Mouse (Mus musculus) liver, postnatal 0 days (tissue): ENCODE data around the gene Adprhl1. TPM values are rescaled to one million over a fixed set of nuclear protein-coding genes. Genes with fewer than 3 reads are reported as not detected.

Experiments used
- ATAC-seq: fragments of 200-750 bp; cut with Nextera tagmentation; 2 replicates; pipeline ENCODE4 v1.8.0; 2017; ENCODE audit warnings: mild to moderate bottlenecking, moderate library complexity
- DNase-seq: peaks from one replicate; pipeline ENCODE4 v3.0.0-alpha.2; 2016
- H3K27ac ChIP-seq: fragments of 300-500 bp; sonication (generic); 2 replicates; pipeline ENCODE4 v1.5.1; 2014; ENCODE audit warnings: antibody characterized with exemption, moderate library complexity, mild to moderate bottlenecking, low read depth
- H3K27me3 ChIP-seq: fragments of 300-500 bp; sonication (generic); 2 replicates; pipeline ENCODE4 v1.6.1; 2014; ENCODE audit warnings: low read length, control low read depth, mixed read lengths; ENCODE audit not compliant: insufficient read depth
- H3K36me3 ChIP-seq: fragments of 300-500 bp; sonication (generic); replicated peaks from 2 replicates; pipeline ENCODE4 v1.6.1; 2014; ENCODE audit warnings: mild to moderate bottlenecking, control low read depth, low read length, moderate library complexity, mixed read lengths; ENCODE audit not compliant: insufficient read depth
- H3K4me1 ChIP-seq: fragments of 300-500 bp; sonication (generic); 2 replicates; pipeline ENCODE4 v1.6.1; 2014; ENCODE audit warnings: antibody characterized with exemption, mild to moderate bottlenecking, control low read depth; ENCODE audit not compliant: insufficient read depth
- H3K4me2 ChIP-seq: fragments of 300-500 bp; sonication (generic); 2 replicates; pipeline ENCODE4 v1.6.1; 2014; ENCODE audit warnings: low read depth, mild to moderate bottlenecking, low read length, moderate library complexity, mixed read lengths
- H3K4me3 ChIP-seq: fragments of 300-500 bp; sonication (generic); 2 replicates; pipeline ENCODE4 v1.5.1; 2014; ENCODE audit warnings: low read depth, low read length
- H3K9ac ChIP-seq: fragments of 300-500 bp; sonication (generic); replicated peaks from 2 replicates; pipeline ENCODE4 v1.6.1; 2014; ENCODE audit warnings: mild to moderate bottlenecking, moderate library complexity
- H3K9me3 ChIP-seq: fragments of 300-500 bp; sonication (generic); 2 replicates; pipeline ENCODE4 v1.6.1; 2016; ENCODE audit warnings: mild to moderate bottlenecking, control low read depth, low read length, mixed read lengths
- CTCF ChIP-seq: sonication (generic); IDR thresholded peaks from 2 replicates; pipeline ENCODE4 v1.5.1; 2016; ENCODE audit warnings: antibody characterized with exemption, low read depth
- EP300 ChIP-seq: IDR thresholded peaks from 2 replicates; pipeline ENCODE4 v1.6.1; 2016; ENCODE audit warnings: antibody characterized with exemption, low read depth, mild to moderate bottlenecking
- WGBS: fragments of 180-500 bp; shearing (Covaris S2); extraction: QIAGEN DNeasy Blood & Tissue Kit; methylation state at CpG from one replicate; pipeline ENCODE4 v1.1.7; 2014; ENCODE audit not compliant: insufficient replicate concordance; 5-methylcytosine and 5-hydroxymethylcytosine counted together
- polyA plus RNA-seq: library from polyadenylated mRNA; unstranded; fragments of >200 nt; fragmentation: Nextera tagmentation; extraction: Ambion mirVana; gene quantifications from 2 replicates; pipeline ENCODE4 v1.2.1, GENCODE M21; 2015

The Adprhl1 gene
- polyA plus RNA-seq, 1 experiment from 2014 or later = not detected

GRCm38 (mm10) chr8:13197493-13197892 is 56.5 kb downstream of the Adprhl1 start:
- Histone ChIP-seq H3K36me3 (no peaks in the 10 kb centered on the region), H3K9me3 (no peaks in the 10 kb centered on the region), H3K27me3 (peaks cover 16% of the 10 kb centered on the region), H3K9ac (no peak overlapping the region), H3K4me1 (peaks cover 17% of the 10 kb centered on the region), H3K4me3 (no peak overlapping the region), H3K4me2 (no peak overlapping the region), H3K27ac (no peak overlapping the region)
- whole genome bisulfite sequencing = 88% methylated on average over 5 of the region's 5 CpGs
- no peak for DNase-seq
- ATAC-seq = no peak
- no peak for TF ChIP-seq CTCF

DNA sequence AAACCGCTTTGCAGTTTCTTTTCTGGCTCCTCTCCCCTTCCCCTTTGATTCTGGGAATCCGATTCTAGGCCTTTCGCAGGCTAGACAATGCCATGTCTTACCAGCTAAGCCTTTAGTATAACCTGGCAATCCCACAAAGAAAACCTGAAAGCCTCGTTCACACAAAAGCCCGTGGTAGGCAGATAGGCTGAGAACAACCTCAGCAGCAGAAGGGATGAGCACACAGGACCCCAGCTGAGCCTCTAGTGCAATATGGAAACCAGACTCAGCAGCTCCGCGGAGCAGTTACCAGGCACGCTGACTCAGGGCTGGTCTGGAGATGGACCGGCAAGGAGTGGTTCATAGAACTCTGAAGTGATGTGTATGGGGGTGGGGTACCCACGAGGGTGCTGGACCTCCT is 59.1 kb downstream of the Adprhl1 start:
- Histone ChIP-seq H3K4me2 (no peak overlapping the region), H3K36me3 (no peaks in the 10 kb centered on the region), H3K27me3 (peaks cover 5% of the 10 kb centered on the region; the same call in 1 of the 2 replicates), H3K9me3 (no peaks in the 10 kb centered on the region), H3K4me3 (no peak overlapping the region), H3K4me1 (peaks cover 9% of the 10 kb centered on the region), H3K9ac (no peak overlapping the region), H3K27ac (no peak overlapping the region)
- DNase-seq (no peak), ATAC-seq (no peak)
- 62% methylated on average over 10 of the region's 10 CpGs for WGBS
- TF ChIP-seq EP300 (no peak), CTCF (no peak)

- no peaks in the 10 kb centered on the region for H3K27me3 ChIP-seq
- no peak overlapping the region for H3K4me3 ChIP-seq
- no peak overlapping the region for H3K9ac ChIP-seq
- H3K4me2 ChIP-seq = no peak overlapping the region
- DNase-seq = no peak
- 84% methylated on average over 8 of the region's 8 CpGs for WGBS
- no peak for ATAC-seq
- TF ChIP-seq EP300 = no peak
- no peak for TF ChIP-seq CTCF
- no peak overlapping the region for H3K27ac ChIP-seq
- no peaks in the 10 kb centered on the region for H3K9me3 ChIP-seq
- no peaks in the 10 kb centered on the region for H3K36me3 ChIP-seq
- H3K4me1 ChIP-seq = no peaks in the 10 kb centered on the region
These were observed 63.7 kb downstream of the Adprhl1 start for GRCm38 (mm10) chr8:13190235-13190634.

GRCm38 (mm10) chr8:13188857-13189256 is 65.1 kb downstream of the Adprhl1 start:
- Histone ChIP-seq H3K4me1 (no peaks in the 10 kb centered on the region), H3K9me3 (no peaks in the 10 kb centered on the region), H3K36me3 (no peaks in the 10 kb centered on the region), H3K27me3 (no peaks in the 10 kb centered on the region), H3K4me3 (no peak overlapping the region), H3K27ac (no peak overlapping the region), H3K4me2 (no peak overlapping the region), H3K9ac (no peak overlapping the region)
- ATAC-seq (no peak), DNase-seq (no peak)
- 72% methylated on average over 1 of the region's 1 CpGs for WGBS
- TF ChIP-seq EP300 (no peak), CTCF (no peak)

- H3K9me3 ChIP-seq = no peaks in the 10 kb centered on the region
- DNase-seq (no peak), ATAC-seq (no peak)
- no peaks in the 10 kb centered on the region for H3K36me3 ChIP-seq
- H3K4me2 ChIP-seq = no peak overlapping the region
- H3K27me3 ChIP-seq = no peaks in the 10 kb centered on the region
- no peaks in the 10 kb centered on the region for H3K4me1 ChIP-seq
- TF ChIP-seq EP300 (no peak), CTCF (no peak)
- H3K9ac ChIP-seq = no peak overlapping the region
- WGBS = 82% methylated on average over 13 of the region's 13 CpGs
- no peak overlapping the region for H3K27ac ChIP-seq
- no peak overlapping the region for H3K4me3 ChIP-seq
These were observed 65.9 kb downstream of the Adprhl1 start for GRCm38 (mm10) chr8:13188052-13188555.

GRCm38 (mm10) chr8:13187638-13188037 is 66.3 kb downstream of the Adprhl1 start:
- no peaks in the 10 kb centered on the region for H3K27me3 ChIP-seq
- no peaks in the 10 kb centered on the region for H3K4me1 ChIP-seq
- H3K36me3 ChIP-seq = no peaks in the 10 kb centered on the region
- no peak overlapping the region for H3K4me3 ChIP-seq
- ATAC-seq (no peak), DNase-seq (no peak)
- H3K9me3 ChIP-seq = no peaks in the 10 kb centered on the region
- no peak overlapping the region for H3K4me2 ChIP-seq
- TF ChIP-seq EP300 (no peak), CTCF (no peak)
- H3K9ac ChIP-seq = no peak overlapping the region
- H3K27ac ChIP-seq = no peak overlapping the region
- 78% methylated on average over 7 of the region's 7 CpGs for WGBS

- 78% methylated on average over 9 of the region's 9 CpGs for WGBS
- ATAC-seq (no peak), DNase-seq (no peak)
- Histone ChIP-seq H3K27ac (no peak overlapping the region), H3K4me1 (no peaks in the 10 kb centered on the region), H3K4me2 (no peak overlapping the region), H3K4me3 (no peak overlapping the region), H3K9ac (no peak overlapping the region), H3K36me3 (no peaks in the 10 kb centered on the region), H3K27me3 (no peaks in the 10 kb centered on the region), H3K9me3 (no peaks in the 10 kb centered on the region)
- no peak for TF ChIP-seq CTCF
- TF ChIP-seq EP300 = no peak
These were observed 66.7 kb downstream of the Adprhl1 start for GRCm38 (mm10) chr8:13187229-13187628.
